Mouse (Mus musculus) frontal cortex, adult 2 months (tissue): ENCODE measurements around the gene Tbxa2r. TPM values are rescaled to one million over a fixed set of nuclear protein-coding genes. Genes with fewer than 3 reads are reported as not detected.

Source experiments
- DNase-seq, 2 experiments: peaks; one replicate each; pipeline ENCODE4 v3.0.0; 2022; ENCODE audit warnings: low spot score in 1 of 2; ENCODE audit errors: extremely low spot score in 1 of 2
- polyA plus RNA-seq: library from polyadenylated mRNA; depleted of rRNA; stranded (reverse); fragments of >200 nt; gene quantifications from 2 replicates; pipeline ENCODE4 v1.2.3, GENCODE M21; 2012

Gene Tbxa2r
- polyA plus RNA-seq, 1 experiment = 3.3 TPM

- DNase-seq = no peak
Observed at GRCm38 (mm10) chr10:81319741-81320549, 8.6 kb upstream of the Tbxa2r start.

- DNase-seq = peak; percentile 99
Observed at GRCm38 (mm10) chr10:81320550-81321347, 7.8 kb upstream of the Tbxa2r start, which contains the start of gene Cactin. Gene Cactin (plus strand): TSS chr10:81321103.

DNA sequence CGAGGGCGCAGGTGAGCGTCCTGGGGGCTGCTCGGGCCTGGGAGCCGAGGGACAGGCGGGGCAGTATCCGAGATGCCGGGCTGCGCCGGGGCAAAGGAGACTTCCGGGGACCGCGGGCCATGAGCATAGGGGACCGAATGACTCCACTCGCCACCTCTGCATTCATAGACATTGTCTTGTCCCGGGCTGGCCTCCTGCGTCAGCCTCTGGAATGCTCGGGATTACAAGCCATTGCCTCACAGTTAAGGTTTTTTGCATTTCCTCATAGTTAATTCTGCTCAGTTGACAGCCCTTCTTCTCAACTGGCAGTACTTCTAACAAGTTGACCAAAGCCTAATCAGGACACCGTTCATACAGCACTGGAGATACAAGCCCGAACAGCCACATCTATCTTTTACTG, 7.1 kb upstream of the Tbxa2r start:
- no peak for DNase-seq

- no peak for DNase-seq
Observed at GRCm38 (mm10) chr10:81322444-81322843, 6.1 kb upstream of the Tbxa2r start.

GRCm38 (mm10) chr10:81323141-81323775, 5.3 kb upstream of the Tbxa2r start:
- DNase-seq = no peak

DNA sequence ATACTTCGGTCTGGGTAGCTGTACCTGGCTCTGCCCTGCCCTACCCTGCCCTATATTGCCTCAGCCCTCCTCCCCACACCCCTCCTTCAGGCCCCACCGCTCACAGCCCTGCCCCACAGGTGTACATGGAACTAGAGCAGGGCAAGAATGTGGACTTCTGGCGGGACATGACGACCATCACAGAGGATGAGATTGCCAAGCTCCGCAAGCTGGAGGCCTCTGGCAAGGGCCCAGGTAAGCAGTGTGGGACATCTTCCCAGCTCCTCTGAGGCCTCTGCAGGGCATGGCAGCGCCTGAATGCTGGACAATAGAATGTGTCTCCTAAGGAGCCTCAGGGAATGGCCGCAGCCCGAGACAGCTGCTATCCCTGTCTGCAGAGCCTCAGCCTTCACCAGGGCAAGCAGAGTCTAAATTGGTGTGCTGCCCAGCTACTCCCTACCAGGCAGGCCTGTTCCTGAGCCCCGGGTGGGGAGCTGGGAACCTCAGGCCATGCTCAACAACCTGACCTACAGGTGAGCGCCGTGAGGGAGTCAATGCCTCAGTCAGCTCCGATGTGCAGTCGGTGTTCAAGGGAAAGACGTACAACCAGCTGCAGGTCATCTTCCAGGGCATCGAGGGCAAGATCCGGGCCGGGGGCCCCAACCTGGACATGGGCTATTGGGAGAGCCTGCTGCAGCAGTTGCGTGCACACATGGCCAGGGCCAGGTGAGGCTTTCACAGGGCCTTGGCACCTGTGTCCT, 4.6 kb upstream of the Tbxa2r start:
- no peak for DNase-seq

DNA sequence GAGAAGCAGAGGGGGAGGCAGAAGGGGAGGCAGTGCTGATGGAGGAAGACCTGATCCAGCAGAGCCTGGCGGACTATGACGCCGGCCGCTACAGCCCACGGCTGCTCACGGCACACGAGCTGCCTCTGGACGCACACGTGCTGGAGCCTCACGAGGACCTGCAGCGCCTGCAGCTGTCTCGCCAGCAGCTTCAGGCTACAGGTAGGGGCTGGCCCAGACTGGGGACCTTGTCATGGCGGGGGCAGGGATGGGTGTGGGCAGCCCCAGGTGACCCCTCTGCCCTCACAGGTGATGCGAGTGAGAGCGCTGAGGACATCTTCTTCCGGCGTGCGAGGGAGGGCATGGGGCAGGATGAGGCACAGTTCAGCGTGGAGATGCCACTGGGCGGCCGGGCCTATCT, 3.4 kb upstream of the Tbxa2r start:
- DNase-seq = no peak

- DNase-seq = no peak
Observed at GRCm38 (mm10) chr10:81325781-81326180, 2.8 kb upstream of the Tbxa2r start.

GRCm38 (mm10) chr10:81326858-81327257, 1.7 kb upstream of the Tbxa2r start:
- no peak for DNase-seq

DNA sequence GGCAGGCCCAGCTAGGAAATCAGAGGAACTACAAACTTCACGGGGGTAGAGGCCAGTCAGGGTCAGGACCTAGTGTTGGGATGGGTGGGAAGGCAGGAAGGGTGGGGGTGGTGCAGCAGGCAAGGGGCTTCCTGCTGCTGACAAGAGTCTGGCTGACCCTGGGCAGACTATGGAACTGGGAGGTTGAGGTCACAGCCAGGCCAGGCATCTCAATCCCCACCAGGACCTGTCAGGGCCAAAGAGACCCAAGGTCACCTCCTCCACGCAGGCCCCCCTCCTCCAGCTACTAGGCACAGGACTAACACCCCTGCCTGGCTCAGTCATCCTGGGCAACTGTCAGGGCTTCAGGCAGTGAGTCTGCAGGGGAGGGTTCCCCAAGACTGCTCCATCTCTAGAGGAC, 572 bp upstream of the Tbxa2r start:
- DNase-seq = no peak

DNA sequence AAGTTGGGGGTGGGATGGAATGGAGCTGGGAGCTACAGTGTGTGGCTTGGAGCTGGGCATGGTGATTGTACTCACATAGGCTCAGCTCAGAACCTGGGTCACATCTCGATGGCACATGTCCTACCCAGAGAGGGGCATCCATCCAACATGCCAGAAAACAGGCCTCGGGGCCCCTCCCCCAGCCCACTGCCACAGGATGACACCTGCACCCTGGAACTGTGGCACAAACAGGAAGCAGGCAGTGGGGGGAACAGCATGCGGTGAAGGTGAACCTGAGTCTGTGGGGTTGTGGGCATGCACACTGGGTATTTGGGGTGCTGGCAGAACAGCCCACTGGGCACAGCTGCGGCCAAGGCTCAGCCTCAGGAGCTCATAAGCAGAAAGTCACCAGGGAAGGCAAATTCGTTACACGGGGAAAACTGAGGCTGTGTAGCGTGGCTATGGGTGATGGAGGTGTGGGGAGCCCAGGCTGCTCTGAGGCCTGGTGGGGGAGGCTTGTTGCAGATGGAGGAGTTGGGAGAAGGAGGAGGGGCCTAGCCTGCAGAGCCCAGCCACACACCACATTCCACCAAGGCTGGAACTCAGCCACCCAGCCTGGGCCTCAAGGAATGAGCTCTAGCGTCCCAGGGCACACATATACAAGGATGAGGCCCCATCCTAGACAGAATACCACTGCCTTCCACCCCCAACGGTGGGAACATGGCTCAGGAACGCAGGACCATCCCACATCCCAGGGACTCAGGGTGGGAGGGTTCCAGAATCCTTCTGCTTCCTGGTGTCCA, 854 bp downstream of the Tbxa2r start:
- no peak for DNase-seq

DNA sequence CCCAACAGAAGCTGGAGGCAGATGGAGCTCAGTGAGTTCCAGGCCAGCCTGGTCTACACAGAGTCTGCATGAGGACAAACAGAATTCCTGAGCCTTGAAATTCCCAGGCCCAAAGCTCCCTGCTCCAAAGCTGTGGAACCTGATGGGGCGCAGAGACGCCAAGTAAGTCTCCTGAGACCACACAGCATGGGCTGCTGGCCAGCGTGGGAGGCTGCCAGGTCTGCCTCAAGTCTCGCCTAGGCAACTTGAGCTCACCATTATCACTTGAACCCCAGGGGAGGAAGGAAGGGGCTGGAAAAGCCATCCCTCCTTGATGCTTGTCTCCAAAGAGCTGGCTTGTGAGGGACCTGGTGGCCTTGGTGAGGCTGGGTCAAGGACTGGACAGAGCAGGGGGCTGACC, 1.5 kb downstream of the Tbxa2r start:
- DNase-seq = no peak

DNA sequence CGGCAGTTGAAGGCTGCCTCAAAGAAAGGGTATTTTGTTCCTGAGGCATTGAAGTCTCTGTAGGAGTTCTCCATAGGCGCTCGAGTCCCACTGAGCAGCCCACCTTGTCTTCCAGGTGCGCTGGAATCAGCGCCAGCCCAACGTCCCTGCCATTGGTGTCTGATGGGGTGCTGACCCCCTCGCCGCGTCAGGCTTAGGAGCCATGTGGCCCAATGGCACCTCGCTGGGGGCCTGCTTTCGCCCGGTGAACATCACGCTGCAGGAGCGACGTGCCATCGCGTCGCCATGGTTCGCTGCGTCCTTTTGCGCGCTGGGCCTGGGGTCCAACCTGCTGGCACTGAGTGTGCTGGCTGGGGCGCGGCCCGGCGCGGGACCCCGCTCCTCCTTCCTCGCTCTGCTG, 3.7 kb downstream of the Tbxa2r start:
- no peak for DNase-seq

DNA sequence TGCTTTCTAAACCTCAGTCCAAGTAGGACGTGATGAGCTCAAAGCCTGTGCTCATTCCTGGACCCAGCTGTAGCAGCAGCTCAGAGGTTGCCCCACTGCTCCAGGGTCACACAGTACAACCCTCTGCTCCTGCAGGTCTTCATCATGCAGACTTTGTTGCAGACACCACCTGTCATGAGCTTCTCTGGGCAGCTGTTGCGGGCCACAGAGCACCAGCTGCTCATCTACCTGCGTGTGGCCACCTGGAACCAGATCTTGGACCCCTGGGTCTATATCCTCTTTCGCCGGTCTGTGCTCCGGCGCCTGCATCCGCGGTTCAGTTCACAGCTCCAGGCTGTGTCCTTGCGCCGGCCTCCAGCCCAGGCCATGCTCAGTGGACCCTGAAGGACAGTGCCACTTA, 5.8 kb downstream of the Tbxa2r start:
- no peak for DNase-seq

DNA sequence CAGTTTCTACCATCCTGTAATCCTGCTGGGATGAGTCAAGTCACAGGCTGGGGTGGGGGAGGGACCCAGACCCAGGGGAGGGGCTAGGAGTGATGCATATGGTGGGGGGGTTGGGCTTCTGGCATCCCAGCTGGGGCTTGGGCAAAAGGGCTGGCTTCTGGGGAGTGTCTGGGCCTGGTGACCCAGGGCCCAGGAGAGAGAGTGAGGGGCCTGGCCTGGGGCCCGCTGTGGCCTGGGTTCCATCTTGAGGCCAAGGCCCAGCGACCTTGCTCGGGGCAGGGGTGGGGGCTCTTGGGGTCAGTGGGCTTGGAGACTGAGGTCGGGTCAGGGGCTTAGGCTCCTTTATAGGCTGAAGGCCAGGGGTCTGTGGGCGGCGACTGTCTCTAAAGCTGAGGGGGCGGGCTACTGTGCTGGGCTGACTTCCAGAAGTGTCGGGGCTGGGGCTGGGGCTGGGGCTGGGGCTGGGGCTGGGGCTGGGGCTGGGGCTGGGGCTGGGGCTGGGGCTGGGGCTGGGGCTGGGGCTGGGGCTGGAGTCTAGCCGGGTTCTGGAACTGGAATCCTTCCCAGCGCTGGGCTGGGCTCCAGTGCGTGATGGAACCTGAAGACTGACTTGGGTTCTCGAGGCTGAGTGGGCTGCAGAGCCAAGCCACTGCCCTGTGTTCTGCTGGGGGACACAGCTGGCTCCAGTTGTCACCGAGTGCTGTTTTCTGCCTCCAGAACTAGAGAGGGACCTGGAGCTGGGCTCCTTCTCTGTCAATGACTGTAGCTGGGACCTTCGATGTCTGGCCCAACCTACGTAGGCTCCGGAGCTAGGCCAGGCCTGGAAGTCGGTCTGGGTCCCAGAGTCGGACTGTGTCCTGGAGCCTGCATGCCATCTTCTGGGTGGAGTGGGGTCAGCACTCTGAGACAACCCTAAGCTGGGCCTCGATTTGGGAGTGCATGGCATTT, 7.1 kb downstream of the Tbxa2r start:
- no peak for DNase-seq

DNA sequence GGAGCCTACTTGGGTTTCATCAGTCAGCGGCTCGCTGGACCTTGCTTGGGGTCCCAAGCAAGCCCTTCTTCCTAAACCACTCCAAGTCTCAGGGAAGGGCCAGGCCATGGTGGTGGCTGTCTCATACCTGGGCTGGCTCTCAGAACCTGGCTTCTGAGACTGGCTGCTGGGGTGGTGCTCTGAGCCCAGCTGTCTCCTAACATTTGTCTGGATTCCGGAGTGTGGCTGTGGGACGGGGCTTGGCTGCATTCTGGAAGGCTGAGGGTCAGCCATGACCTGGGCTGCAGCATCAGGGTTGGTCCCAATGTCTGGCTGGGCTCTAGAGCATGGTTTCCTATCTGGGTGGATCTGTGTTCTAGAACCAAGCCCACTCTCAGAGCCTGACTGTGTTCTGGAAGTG, 8.0 kb downstream of the Tbxa2r start:
- DNase-seq = no peak

DNA sequence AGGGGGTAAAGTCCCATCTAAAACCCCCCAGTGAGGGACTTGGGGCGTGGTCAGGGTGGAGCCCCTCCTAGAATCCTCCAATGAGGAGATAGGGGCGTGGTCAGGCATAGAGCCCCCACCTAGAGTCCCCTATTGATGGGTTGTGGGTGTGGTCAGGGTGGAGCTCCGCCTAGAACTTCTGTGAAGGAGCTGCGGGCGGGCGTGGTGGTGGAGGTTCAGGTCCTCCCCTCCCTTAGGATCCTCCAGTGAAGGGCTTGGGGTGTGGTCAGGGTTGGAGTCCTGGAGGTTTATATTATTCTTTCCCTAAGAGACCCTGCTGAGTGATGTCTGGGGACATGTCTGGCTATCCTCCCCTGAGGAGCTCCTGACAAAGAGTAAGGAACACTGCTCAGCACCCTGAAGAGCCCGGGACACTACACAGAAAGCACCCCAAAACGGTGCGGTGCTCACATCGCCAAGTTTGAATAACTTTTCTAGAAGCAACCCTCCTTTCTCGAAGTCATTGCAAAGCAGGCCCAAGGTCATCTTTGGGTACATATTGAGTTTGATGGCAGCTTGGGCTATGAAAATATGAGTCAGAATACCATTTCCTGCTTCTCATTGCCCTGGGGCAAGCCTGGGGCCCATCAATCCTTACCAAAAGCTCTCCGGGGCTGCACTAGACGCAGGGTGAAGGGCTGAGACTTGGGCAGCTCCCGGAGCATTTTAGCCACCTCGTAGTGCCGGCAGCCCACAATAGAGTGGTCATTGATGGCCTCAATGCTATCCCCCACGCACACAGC, 12.2 kb downstream of the Tbxa2r start:
- no peak for DNase-seq

- peak in 1 of 2 experiments; percentile 69 for DNase-seq
Observed at GRCm38 (mm10) chr10:81341333-81341949, 12.9 kb downstream of the Tbxa2r start.
